Mouse (Mus musculus): ENCODE measurements at regions not wholly inside any gene's neighbourhood (a gene's known extent, or its start where the extent isn't known, plus 50 kb on each side); places are given as distances from the start of the nearest gene placed in this dataset.
A peak's percentile ranks its signal among the peaks of the same experiment; 100 is the strongest.

DNA sequence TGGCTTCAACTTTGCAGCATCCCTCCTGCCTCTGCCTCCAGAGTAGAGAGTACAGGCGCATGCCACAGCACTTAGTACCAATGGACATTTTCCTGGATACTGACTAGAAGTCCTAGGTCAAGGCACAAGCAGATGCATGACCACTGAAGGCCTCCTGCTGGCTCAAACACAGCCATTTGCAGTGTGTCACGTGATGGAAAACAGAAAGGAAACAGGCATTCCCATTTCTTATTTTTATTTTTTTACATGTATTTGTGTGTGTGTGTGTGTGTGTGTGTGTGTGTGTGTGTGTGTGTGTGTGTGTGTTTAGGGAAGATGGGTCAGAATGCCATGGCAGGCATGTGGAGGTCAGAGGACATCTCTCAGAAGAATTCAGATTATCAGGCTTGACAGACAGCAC lies 65.6 kb downstream of the Thap12 start:
- no peak overlapping the region for H3K4me3 ChIP-seq (ENCODE audit: low read depth, low read length)
- 81% methylated on average over 2 of the region's 2 CpGs for WGBS
- H3K9ac ChIP-seq (replicated peaks; ENCODE audit: low read depth, low read length): no peak overlapping the region
- no peak overlapping the region for H3K27ac ChIP-seq (ENCODE audit: low read length)
- no peaks in the 10 kb centered on the region for H3K36me3 ChIP-seq (ENCODE audit: control insufficient read depth, insufficient read depth, low read length)
- no peak for ATAC-seq (ENCODE audit: insufficient number of reproducible peaks, insufficient read depth, low FRiP score, low read depth)
- no peaks in the 10 kb centered on the region for H3K9me3 ChIP-seq (ENCODE audit: control insufficient read depth, low read depth, low read length)
- no peaks in the 10 kb centered on the region for H3K27me3 ChIP-seq (ENCODE audit: control insufficient read depth, insufficient read depth, low read length)
- H3K4me1 ChIP-seq (ENCODE audit: control insufficient read depth, insufficient read depth, low read length): peaks cover 14% of the 10 kb centered on the region; the same call in 1 of the 2 replicates
- H3K4me2 ChIP-seq (replicated peaks; ENCODE audit: low read depth, low read length): no peak overlapping the region

DNA sequence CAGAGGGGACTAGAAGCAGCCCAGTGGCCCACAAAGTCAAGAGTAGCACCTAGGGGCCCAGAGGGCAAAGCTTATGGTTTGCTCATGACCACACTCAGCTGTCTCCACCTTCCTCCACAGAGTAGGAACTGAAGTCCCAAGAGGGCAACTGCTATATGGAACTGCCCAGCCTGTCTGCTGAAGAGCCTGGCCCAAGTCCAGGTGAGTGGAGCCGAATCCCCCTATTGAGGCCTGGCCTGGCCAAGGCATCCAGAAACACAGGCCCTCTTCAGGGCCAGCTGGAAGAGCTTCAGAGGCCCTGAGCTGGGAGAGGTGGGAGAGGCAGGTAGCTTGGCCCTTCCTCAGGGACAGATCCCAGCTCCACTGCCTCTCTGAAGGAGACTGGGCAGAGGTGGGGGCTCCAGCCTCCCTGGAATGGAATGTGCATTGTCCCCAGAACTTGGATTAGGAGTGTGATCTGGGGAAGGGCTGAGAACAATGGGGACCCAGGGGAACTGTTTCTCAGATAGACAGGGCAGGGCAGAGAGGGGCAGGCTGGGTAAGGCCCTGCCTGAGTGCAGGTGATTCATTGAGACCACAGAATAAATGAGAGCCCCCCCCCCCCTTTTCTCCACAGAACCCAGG lies 65.7 kb upstream of the Wnt11 start:
- Histone ChIP-seq H3K36me3 (ENCODE audit: control insufficient read depth, insufficient read depth, low read length) (no peaks in the 10 kb centered on the region), H3K4me1 (ENCODE audit: control insufficient read depth, insufficient read depth, low read length) (peaks cover 14% of the 10 kb centered on the region; the same call in 1 of the 2 replicates), H3K27ac (ENCODE audit: low read length) (no peak overlapping the region), H3K27me3 (ENCODE audit: control insufficient read depth, insufficient read depth, low read length) (no peaks in the 10 kb centered on the region), H3K4me3 (ENCODE audit: low read depth, low read length) (no peak overlapping the region), H3K9ac (replicated peaks; ENCODE audit: low read depth, low read length) (no peak overlapping the region), H3K4me2 (replicated peaks; ENCODE audit: low read depth, low read length) (no peak overlapping the region), H3K9me3 (ENCODE audit: control insufficient read depth, low read depth, low read length) (no peaks in the 10 kb centered on the region)
- no peak for ATAC-seq (ENCODE audit: insufficient number of reproducible peaks, insufficient read depth, low FRiP score, low read depth)
- WGBS: 39% methylated on average over 1 of the region's 1 CpGs

DNA sequence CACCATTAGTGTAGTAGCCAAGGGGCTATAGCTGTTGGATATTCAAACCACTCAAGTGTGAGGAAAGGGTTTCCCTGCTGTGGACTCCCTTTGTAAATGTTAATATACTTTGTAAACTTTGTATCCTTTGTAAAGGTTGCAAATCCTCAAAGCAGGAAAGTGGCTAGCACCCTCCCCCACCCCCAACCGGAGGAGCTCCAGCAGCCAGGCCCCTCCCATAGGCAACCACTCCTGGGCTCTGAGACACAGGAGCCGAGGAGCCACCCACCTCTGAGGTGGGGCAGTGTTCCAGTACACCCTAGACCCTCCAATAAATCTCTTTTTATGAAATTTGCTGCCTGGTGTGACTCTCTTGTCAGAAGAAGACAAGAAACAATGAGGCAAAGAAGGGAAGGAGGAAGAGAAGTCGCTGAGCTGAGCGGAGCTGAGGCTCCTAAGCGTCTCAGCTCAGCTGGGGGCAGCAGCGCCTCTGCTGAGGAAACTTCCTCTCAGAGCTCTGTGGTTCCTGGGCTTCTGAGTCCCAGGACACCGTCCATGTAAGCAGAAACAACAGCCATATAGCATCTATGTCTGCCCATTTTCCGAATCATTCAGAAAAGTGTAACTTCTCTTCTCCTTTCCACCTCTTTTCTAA lies 64.5 kb upstream of the Wnt11 start:
- peak overlapping the region; percentile 49; the same call in 1 of the 2 replicates for H3K27ac ChIP-seq (ENCODE audit: low read length)
- H3K4me2 ChIP-seq (replicated peaks; ENCODE audit: low read depth, low read length): peak overlapping the region; percentile 27; the same call in 1 of the 2 replicates
- peaks cover 19% of the 10 kb centered on the region; the same call in 1 of the 2 replicates for H3K4me1 ChIP-seq (ENCODE audit: control insufficient read depth, insufficient read depth, low read length)
- no peak overlapping the region for H3K4me3 ChIP-seq (ENCODE audit: low read depth, low read length)
- peak; percentile 30; the same call in 1 of the 2 replicates for ATAC-seq (ENCODE audit: insufficient number of reproducible peaks, insufficient read depth, low FRiP score, low read depth)
- H3K9me3 ChIP-seq (ENCODE audit: control insufficient read depth, low read depth, low read length): no peaks in the 10 kb centered on the region
- no peaks in the 10 kb centered on the region for H3K36me3 ChIP-seq (ENCODE audit: control insufficient read depth, insufficient read depth, low read length)
- H3K27me3 ChIP-seq (ENCODE audit: control insufficient read depth, insufficient read depth, low read length): no peaks in the 10 kb centered on the region
- WGBS: 7% methylated on average over 8 of the region's 8 CpGs
- H3K9ac ChIP-seq (replicated peaks; ENCODE audit: low read depth, low read length): no peak overlapping the region

DNA sequence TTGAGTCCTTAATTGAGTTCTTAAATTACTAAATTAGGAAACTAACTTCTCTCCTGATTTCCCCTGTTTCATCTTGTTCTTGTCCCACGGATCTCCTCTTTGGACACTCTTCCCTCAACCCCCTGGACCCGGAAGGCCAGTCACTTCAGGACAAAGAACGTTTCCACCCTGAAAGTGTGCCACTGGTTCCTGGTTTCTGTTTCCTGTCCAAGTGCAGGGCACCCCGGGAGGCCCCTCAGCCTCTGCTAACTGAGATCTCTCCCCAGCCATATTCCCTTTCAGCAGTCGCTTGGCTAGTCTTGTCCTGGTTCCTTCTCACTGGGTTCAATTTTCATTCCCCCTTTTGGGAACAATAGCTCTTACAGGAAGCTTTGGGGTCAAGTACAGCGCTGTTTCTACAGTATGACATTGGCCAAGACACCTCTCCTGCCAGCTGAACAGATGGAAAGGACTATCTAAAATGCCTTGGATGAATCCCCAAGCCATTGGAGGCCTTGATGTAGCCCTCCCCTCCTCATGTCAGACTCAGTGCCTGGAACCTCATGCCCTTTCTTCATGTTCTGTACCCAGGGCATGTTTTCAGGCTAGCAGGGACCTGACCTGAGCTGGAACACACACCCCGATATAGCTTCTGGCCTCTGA lies 63.7 kb upstream of the Wnt11 start:
- no peaks in the 10 kb centered on the region for H3K36me3 ChIP-seq (ENCODE audit: control insufficient read depth, insufficient read depth, low read length)
- no peak overlapping the region for H3K4me2 ChIP-seq (replicated peaks; ENCODE audit: low read depth, low read length)
- H3K27ac ChIP-seq (ENCODE audit: low read length): no peak overlapping the region
- H3K4me1 ChIP-seq (ENCODE audit: control insufficient read depth, insufficient read depth, low read length): peaks cover 19% of the 10 kb centered on the region; the same call in 1 of the 2 replicates
- WGBS: 53% methylated on average over 7 of the region's 7 CpGs
- H3K9me3 ChIP-seq (ENCODE audit: control insufficient read depth, low read depth, low read length): no peaks in the 10 kb centered on the region
- H3K27me3 ChIP-seq (ENCODE audit: control insufficient read depth, insufficient read depth, low read length): no peaks in the 10 kb centered on the region
- no peak overlapping the region for H3K9ac ChIP-seq (replicated peaks; ENCODE audit: low read depth, low read length)
- no peak overlapping the region for H3K4me3 ChIP-seq (ENCODE audit: low read depth, low read length)
- ATAC-seq (ENCODE audit: insufficient number of reproducible peaks, insufficient read depth, low FRiP score, low read depth): no peak

DNA sequence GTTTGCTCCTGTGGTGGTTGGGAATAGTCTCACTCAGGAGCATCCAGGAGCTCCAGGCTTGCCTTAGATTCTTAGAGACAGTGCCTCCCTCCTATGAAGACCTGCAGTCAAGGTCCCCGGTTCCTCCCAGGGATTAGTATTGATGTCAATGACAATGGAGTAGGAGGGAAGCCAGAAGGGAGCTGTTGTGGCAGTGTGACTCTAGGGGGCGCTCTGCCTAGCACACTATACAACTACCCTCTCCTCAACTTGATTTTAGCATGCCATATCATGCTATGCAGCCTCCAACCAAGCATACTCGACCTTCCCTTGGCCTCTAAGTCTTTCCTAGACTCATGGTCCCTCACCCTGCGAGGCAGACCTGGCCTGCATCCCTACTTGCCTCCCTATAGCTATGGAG lies 60.3 kb upstream of the Wnt11 start:
- Histone ChIP-seq H3K27me3 (ENCODE audit: control insufficient read depth, insufficient read depth, low read length) (no peaks in the 10 kb centered on the region), H3K4me2 (replicated peaks; ENCODE audit: low read depth, low read length) (no peak overlapping the region), H3K27ac (ENCODE audit: low read length) (no peak overlapping the region), H3K36me3 (ENCODE audit: control insufficient read depth, insufficient read depth, low read length) (no peaks in the 10 kb centered on the region), H3K9me3 (ENCODE audit: control insufficient read depth, low read depth, low read length) (no peaks in the 10 kb centered on the region), H3K9ac (replicated peaks; ENCODE audit: low read depth, low read length) (no peak overlapping the region), H3K4me1 (ENCODE audit: control insufficient read depth, insufficient read depth, low read length) (peaks cover 16% of the 10 kb centered on the region; the same call in 1 of the 2 replicates), H3K4me3 (ENCODE audit: low read depth, low read length) (no peak overlapping the region)
- 48% methylated on average over 4 of the region's 4 CpGs for whole genome bisulfite sequencing
- no peak for ATAC-seq (ENCODE audit: insufficient number of reproducible peaks, insufficient read depth, low FRiP score, low read depth)

DNA sequence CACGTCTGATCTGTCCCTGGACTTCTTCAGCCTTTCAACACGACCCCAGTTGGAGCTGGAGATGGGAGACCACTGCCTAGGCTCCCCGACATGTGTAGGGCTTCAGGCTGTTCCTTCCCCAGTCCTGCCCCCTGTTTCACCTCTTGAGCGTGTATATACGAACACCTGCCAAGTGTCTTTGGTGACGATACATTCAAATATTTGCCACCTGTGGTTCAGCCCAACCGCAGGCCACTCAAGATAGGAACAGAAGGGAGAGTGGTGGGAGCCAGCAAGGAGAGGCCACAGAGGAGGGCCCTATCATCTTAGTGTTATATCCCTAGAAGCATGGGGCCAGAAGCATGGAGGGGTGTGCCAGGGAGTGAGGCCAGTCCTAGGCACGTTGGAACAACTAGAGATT lies 59.9 kb upstream of the Wnt11 start:
- no peak overlapping the region for H3K27ac ChIP-seq (ENCODE audit: low read length)
- H3K4me2 ChIP-seq (replicated peaks; ENCODE audit: low read depth, low read length): no peak overlapping the region
- H3K36me3 ChIP-seq (ENCODE audit: control insufficient read depth, insufficient read depth, low read length): no peaks in the 10 kb centered on the region
- H3K4me3 ChIP-seq (ENCODE audit: low read depth, low read length): no peak overlapping the region
- peaks cover 16% of the 10 kb centered on the region; the same call in 1 of the 2 replicates for H3K4me1 ChIP-seq (ENCODE audit: control insufficient read depth, insufficient read depth, low read length)
- no peak overlapping the region for H3K9ac ChIP-seq (replicated peaks; ENCODE audit: low read depth, low read length)
- no peaks in the 10 kb centered on the region for H3K27me3 ChIP-seq (ENCODE audit: control insufficient read depth, insufficient read depth, low read length)
- no peaks in the 10 kb centered on the region for H3K9me3 ChIP-seq (ENCODE audit: control insufficient read depth, low read depth, low read length)
- no peak for ATAC-seq (ENCODE audit: insufficient number of reproducible peaks, insufficient read depth, low FRiP score, low read depth)
- WGBS: 46% methylated on average over 8 of the region's 8 CpGs

DNA sequence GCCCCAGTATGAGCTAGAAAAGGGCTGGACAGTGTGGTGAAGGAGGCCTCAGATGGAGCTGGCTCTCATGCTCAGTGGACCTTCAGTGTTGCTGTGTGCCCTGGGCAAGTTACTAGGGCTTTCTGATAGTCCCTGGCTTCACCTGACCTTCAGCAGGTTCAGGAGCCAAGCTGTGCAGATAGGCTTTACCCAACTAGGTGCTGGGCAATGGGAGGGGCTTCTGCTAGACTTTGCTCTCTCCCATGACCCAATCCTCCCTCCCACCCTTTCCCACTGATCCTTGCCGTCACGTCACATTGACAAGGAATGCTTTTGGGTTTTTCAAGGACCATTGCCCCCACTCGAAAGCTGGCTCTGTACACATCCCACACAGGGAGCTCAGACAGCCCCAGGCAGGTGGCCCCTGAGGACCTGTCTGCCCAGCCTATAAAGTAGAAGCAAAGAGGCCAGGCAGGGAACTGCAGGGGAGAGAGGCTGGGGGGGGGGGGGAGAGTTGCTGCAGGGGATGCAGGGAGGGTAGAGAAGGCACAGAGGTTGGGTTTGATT lies 57.5 kb upstream of the Wnt11 start:
- Histone ChIP-seq H3K9me3 (ENCODE audit: control insufficient read depth, low read depth, low read length) (no peaks in the 10 kb centered on the region), H3K27ac (ENCODE audit: low read length) (no peak overlapping the region), H3K4me3 (ENCODE audit: low read depth, low read length) (no peak overlapping the region), H3K4me1 (ENCODE audit: control insufficient read depth, insufficient read depth, low read length) (peaks cover 7% of the 10 kb centered on the region; the same call in 1 of the 2 replicates), H3K4me2 (replicated peaks; ENCODE audit: low read depth, low read length) (no peak overlapping the region), H3K27me3 (ENCODE audit: control insufficient read depth, insufficient read depth, low read length) (no peaks in the 10 kb centered on the region), H3K36me3 (ENCODE audit: control insufficient read depth, insufficient read depth, low read length) (no peaks in the 10 kb centered on the region), H3K9ac (replicated peaks; ENCODE audit: low read depth, low read length) (no peak overlapping the region)
- no peak for ATAC-seq (ENCODE audit: insufficient number of reproducible peaks, insufficient read depth, low FRiP score, low read depth)
- 51% methylated on average over 3 of the region's 3 CpGs for WGBS

DNA sequence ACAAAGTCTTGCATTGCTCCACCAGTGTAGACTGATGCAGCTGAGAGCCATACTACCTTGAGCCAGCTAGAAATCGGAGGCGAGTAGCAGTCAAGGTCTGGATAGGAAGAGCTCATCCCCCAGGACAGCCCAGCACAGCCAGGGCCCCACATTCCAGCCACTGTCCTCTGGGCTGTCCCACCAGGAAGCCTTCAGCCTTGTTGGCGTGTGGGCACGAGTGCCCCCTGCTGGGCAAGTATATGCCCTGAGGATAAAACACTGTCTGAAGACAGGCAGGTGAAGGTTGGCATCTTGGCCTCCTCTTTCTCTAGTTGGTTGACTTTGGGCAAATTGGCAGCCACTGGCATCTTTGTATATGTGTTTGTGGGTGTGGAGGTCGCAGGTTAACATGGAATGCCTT lies 56.0 kb upstream of the Wnt11 start:
- no peak overlapping the region for H3K27ac ChIP-seq (ENCODE audit: low read length)
- peak; percentile 30; the same call in 1 of the 2 replicates for ATAC-seq (ENCODE audit: insufficient number of reproducible peaks, insufficient read depth, low FRiP score, low read depth)

More for the DNA sequence above, 56.0 kb upstream of the Wnt11 start:
- H3K4me2 ChIP-seq (replicated peaks; ENCODE audit: low read depth, low read length): no peak overlapping the region
- no peaks in the 10 kb centered on the region for H3K9me3 ChIP-seq (ENCODE audit: control insufficient read depth, low read depth, low read length)
- no peaks in the 10 kb centered on the region for H3K36me3 ChIP-seq (ENCODE audit: control insufficient read depth, insufficient read depth, low read length)
- no peaks in the 10 kb centered on the region for H3K27me3 ChIP-seq (ENCODE audit: control insufficient read depth, insufficient read depth, low read length)
- H3K9ac ChIP-seq (replicated peaks; ENCODE audit: low read depth, low read length): no peak overlapping the region
- WGBS: 24% methylated on average over 5 of the region's 5 CpGs
- H3K4me1 ChIP-seq (ENCODE audit: control insufficient read depth, insufficient read depth, low read length): peaks cover 13% of the 10 kb centered on the region; the same call in 1 of the 2 replicates
- no peak overlapping the region for H3K4me3 ChIP-seq (ENCODE audit: low read depth, low read length)
